In the genomic region with DNA sequence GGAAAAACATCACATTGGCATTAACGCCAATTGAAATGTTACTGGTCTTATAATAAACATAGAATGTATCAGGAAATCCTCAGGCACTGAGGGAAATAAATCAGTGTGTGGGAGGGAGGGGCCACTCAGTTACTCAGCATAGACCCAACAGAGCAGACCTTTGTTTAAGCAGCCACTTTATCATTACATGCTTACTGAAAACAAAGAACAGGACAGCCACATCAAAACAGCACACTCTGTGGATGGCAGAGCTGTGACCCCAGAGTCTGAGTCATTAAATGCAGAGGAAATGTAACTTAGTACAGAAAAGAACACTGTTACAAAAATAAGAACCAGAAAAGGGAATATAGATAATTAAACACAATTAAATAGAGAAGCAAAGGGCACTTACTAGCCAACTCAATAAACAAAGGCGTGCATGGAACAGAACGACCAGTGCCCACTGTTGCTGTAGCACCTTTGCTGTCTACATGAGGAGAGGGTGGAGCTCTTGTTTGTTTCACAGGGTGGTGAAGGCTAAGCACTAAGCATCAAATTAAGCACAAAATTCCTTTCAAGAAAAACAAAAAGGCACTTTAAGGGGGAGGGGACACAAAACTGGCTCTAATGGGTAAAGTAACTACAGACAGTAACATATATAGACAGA, we compare ENCODE assay signal across 9 mouse cellular contexts. TPM values are rescaled to one million over a fixed set of nuclear protein-coding genes. Genes with fewer than 3 reads are reported as not detected.
A peak's percentile ranks its signal among the peaks of the same experiment; 100 is the strongest.
DNase-seq lines count a peak whose midpoint lies in the region; ATAC-seq and TF ChIP-seq lines count a peak whose summit lies in the region.
"Had no signal": no experiment of that assay in that cellular context is flagged by ENCODE, and none has a peak within 500 bp of the region (broad histone marks: within the 10 kb centered on the region; RNA-seq: fewer than 3 reads in every experiment).

No protein-coding gene starts in this region.

- peaks cover 19% of the 10 kb centered on the region for H3K4me1 ChIP-seq in heart, embryonic 15.5 days (replicated peaks)
- peaks cover 20% of the 10 kb centered on the region for H3K4me1 ChIP-seq in hindbrain, embryonic 13.5 days (replicated peaks)
- peaks cover 17% of the 10 kb centered on the region for H3K4me1 ChIP-seq in midbrain, embryonic 13.5 days (replicated peaks)

- H3K9me3 ChIP-seq in heart, embryonic 15.5 days (replicated peaks), result no peaks in the 10 kb centered on the region
- no peaks in the 10 kb centered on the region for H3K9me3 ChIP-seq in hindbrain, embryonic 13.5 days
- H3K9me3 ChIP-seq in midbrain, embryonic 13.5 days, result no peaks in the 10 kb centered on the region

- H3K4me3 ChIP-seq in heart, embryonic 15.5 days, result no peak overlapping the region
- no peak overlapping the region for H3K4me3 ChIP-seq in hindbrain, embryonic 13.5 days
- H3K4me3 ChIP-seq in midbrain, embryonic 13.5 days (replicated peaks), result no peak overlapping the region

- ATAC-seq in heart, embryonic 15.5 days (replicated peaks; ENCODE audit: insufficient number of reproducible peaks, insufficient read depth, low FRiP score, low read depth), result peak; percentile 72; the same call in 1 of the 2 replicates
- peak; percentile 71 for ATAC-seq in hindbrain, embryonic 13.5 days (ENCODE audit: low FRiP score)
- peak; percentile 55 for ATAC-seq in midbrain, embryonic 13.5 days

- no peaks in the 10 kb centered on the region for H3K27me3 ChIP-seq in heart, embryonic 15.5 days
- H3K27me3 ChIP-seq in hindbrain, embryonic 13.5 days, result no peaks in the 10 kb centered on the region
- H3K27me3 ChIP-seq in midbrain, embryonic 13.5 days, result no peaks in the 10 kb centered on the region
- H3K27me3 ChIP-seq: CH12.LX had no signal

- no peak for TF ChIP-seq CTCF in brain, embryonic 14.5 days (IDR thresholded peaks at IDR 0.05; ENCODE audit: borderline replicate concordance, extremely low read depth, insufficient read depth, insufficient read length)

- intact Hi-C loops in heart, postnatal 14 days (cut with DNase I), result no loop called here

- peak overlapping the region; percentile 3 for H3K27ac ChIP-seq in heart, embryonic 15.5 days
- H3K27ac ChIP-seq in hindbrain, embryonic 13.5 days, result peak overlapping the region; percentile 88
- peak overlapping the region; percentile 70 for H3K27ac ChIP-seq in midbrain, embryonic 13.5 days

- H3K36me3 ChIP-seq in heart, embryonic 15.5 days, result no peaks in the 10 kb centered on the region
- no peaks in the 10 kb centered on the region for H3K36me3 ChIP-seq in hindbrain, embryonic 13.5 days
- H3K36me3 ChIP-seq in midbrain, embryonic 13.5 days, result no peaks in the 10 kb centered on the region

- WGBS in heart, embryonic 15.5 days, result 38% methylated on average over 3 of the region's 3 CpGs
- 50% methylated on average over 3 of the region's 3 CpGs for WGBS in hindbrain, embryonic 13.5 days
- 68% methylated on average over 3 of the region's 3 CpGs for WGBS in midbrain, embryonic 13.5 days

- TF ChIP-seq POLR2A in brain, embryonic 14.5 days (IDR thresholded peaks at IDR 0.05; ENCODE audit: borderline replicate concordance, extremely low read depth, insufficient read depth, insufficient read length, poor library complexity, severe bottlenecking), result no peak

- H3K9ac ChIP-seq in heart, embryonic 15.5 days, result no peak overlapping the region
- peak overlapping the region; percentile 26; the same call in 1 of the 2 replicates for H3K9ac ChIP-seq in hindbrain, embryonic 13.5 days
- H3K9ac ChIP-seq in midbrain, embryonic 13.5 days (replicated peaks), result no peak overlapping the region

- DNase-seq in heart, postnatal 14 days, result no peak
- peak; percentile 43 for DNase-seq in brain, embryonic 14.5 days (ENCODE audit: low read depth)
- DNase-seq in gastrocnemius, adult 8-10 months (ENCODE audit: low spot score in 2 of 2), result no peak
- DNase-seq in ovary, adult 18-20 months (ENCODE audit: low spot score), result no peak
- no peak for DNase-seq in right cerebral cortex, postnatal 4 days

- peak overlapping the region; percentile 9; the same call in 1 of the 2 replicates for H3K4me2 ChIP-seq in heart, embryonic 15.5 days
- H3K4me2 ChIP-seq in hindbrain, embryonic 13.5 days, result peak overlapping the region; percentile 11; the same call in 1 of the 2 replicates
- no peak overlapping the region for H3K4me2 ChIP-seq in midbrain, embryonic 13.5 days (replicated peaks)

RNA-seq across cellular contexts. Expression of gene Rnf217, which starts 16.8 kb away (rescaled TPM):
- 0.88 and 1.0 TPM in 2 replicates for polyA plus RNA-seq in heart, embryonic 15.5 days (2015; fragmentation: Nextera tagmentation; extraction: Ambion mirVana)
- total RNA-seq in heart, postnatal 14 days (2021), result 1 to 10 TPM; 3.3 to 4.4 TPM
- polyA plus RNA-seq in brain, embryonic 14.5 days (2012; rRNA removed), result 3.7 and 4.7 TPM in 2 replicates
- 1.5 TPM in 2 replicates for polyA plus RNA-seq in hindbrain, embryonic 13.5 days (2015; fragmentation: Nextera tagmentation; extraction: Ambion mirVana)
- 1.2 and 1.4 TPM in 2 replicates for polyA plus RNA-seq in midbrain, embryonic 13.5 days (2015; fragmentation: Nextera tagmentation; extraction: Ambion mirVana)
- 1 to 10 TPM; 7.3 to 9.2 (median 8.7) TPM for total RNA-seq in gastrocnemius, adult 8-10 months (2022)
- total RNA-seq: CH12.LX had no signal

Comparison
In these comparisons a context has a peak if more than half of its experiments do, and no peak if none do; other contexts are left out.
1. H3K27ac ChIP-seq: peak in every context shown above with its lines; median percentile 88 in hindbrain, embryonic 13.5 days; 70 in midbrain, embryonic 13.5 days; 3 in heart, embryonic 15.5 days.